Mouse (Mus musculus): ENCODE data around the gene Lypla2.

The Lypla2 gene

DNA sequence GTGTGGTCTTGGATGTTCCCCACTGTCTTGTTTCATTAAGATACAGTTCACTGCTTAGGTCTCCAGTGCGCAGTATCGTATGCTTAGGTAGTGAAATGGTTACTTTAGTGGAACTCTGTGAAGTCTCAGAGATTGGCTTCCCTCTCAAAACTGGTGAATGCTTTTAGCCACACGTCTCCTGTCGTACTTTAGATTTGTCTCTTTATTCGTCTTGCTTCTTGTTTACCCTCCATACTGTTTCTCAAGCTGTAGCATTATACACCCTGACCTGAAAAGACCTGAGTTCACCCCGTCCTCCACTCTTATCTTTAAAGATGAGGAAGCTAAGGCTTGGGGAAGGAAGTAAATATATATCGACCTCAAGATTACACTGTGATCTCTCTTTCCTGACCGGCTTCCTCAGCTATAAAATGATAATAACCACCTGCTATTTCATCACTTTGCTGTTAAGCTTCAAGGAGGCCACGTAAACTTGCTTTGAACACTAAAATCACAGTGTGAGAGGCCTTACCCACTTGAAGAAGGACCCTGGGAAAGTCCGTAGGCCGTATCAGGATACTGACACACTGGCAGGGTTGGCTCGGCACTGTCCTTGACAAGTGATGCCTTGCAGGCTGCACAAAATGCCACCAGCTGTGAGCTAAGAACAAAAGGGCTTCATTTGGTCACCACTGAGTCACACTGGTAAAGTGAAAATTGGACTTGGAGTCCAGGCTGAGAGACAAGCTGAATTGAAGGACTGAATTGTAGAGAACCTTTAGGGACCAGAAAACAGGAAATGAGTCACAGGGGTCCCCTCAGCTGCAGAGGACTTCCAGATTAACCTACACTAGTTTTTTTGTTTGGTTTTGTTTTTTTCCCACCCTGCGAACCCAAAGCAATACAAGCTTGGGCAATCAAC is 735 bp upstream of the Lypla2 start:
- no peak for DNase-seq (ENCODE audit: low spot score)

DNA sequence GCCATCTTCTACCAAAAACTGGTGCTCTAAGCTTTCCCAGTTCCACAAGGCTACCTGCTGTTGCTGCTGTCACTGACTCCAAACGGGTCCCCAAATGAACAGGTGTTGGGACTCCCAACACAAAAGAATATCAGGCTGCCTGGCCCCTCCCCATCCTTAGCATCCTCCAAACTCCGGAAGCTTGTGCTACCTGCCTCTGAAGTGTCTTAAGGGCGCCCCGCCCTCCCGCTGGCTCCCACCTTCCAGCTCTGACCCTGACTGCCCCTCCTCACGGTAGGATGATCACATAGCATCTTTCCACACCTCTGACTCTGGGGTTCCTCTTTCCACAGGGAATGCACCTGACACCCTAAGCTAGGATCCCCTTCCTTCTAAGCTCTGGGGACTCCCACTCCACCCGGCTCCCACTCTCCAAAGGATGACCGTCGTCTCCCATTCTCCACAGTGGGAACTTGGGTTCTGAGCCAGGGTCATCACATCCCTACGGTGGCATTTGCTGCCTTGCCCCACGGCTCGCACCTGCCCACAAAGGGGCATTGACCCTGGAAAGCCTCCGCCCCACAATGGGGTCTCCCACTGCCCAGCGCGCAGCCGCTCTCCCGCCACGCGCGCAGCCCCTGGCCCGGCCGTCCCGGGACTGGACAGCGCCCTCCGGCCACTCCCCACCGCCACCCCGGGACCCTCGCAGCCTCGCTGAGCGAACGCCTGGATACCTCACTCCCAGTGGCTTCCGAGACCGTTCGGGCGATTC is 446 bp downstream of the Lypla2 start:
- no peak for DNase-seq (ENCODE audit: low spot score)

GRCm38 (mm10) chr4:135970585-135970984 is 1.8 kb downstream of the Lypla2 start:
- no peak for DNase-seq (ENCODE audit: low spot score)

GRCm38 (mm10) chr4:135969070-135969750 is 3.2 kb downstream of the Lypla2 start:
- DNase-seq (ENCODE audit: low spot score): no peak

DNA sequence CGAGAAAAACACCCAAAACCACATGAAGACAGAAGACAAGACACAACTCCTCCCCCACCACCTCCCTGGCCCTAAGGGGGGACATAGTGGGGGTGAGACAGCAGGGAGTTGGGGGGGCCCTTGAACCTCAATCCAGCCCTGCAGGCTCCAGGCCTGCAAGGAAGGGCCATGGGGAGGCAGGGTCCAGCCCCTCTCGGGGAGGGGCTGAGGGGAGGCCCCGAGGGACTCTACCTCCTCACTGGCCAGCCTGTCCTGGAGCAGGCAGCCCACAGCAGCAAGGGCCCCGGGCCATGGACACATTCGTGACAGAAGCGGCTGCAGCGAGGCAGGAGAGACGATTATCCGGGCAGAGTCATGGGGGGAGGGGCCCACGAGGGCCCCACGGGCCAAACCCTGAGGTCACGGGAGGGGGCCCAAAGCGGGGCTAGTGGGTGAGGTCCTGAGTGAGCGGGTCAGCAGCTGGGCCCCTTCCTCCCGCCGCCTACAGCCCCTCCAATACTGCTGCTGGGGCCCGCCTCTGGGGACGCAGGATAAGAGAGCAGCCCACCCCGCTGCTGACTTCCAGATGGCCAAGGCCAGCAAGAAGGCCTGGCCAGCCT is 4.1 kb downstream of the Lypla2 start:
- DNase-seq (ENCODE audit: low spot score): no peak

DNA sequence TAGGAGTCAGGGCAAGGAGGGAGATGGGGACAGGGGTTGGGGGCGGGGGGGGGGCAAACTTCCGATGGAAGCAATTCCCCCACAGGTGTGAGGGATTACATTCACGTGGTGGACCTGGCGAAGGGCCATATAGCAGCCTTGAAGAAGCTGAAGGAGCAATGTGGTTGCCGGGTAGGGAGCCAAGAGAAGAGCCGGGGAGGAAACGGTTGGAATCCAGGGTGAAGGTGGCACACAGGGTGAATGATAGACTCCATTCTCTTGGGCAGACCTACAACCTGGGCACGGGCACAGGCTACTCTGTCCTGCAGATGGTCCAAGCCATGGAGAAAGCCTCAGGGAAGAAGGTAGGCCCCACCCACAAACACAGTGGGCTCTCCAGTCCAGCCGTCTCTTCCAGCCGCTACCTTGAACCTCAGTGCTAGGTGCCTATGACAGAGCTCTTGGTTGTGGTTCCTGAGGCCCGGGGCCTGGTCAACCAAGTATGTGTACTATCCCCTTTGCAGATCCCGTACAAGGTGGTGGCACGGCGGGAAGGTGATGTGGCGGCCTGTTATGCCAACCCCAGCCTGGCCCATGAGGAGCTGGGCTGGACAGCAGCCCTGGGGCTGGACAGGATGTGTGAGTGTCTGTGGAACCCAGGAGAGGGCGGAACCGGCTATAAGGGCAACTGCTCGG is 5.2 kb downstream of the Lypla2 start:
- DNase-seq (ENCODE audit: low spot score): no peak

DNA sequence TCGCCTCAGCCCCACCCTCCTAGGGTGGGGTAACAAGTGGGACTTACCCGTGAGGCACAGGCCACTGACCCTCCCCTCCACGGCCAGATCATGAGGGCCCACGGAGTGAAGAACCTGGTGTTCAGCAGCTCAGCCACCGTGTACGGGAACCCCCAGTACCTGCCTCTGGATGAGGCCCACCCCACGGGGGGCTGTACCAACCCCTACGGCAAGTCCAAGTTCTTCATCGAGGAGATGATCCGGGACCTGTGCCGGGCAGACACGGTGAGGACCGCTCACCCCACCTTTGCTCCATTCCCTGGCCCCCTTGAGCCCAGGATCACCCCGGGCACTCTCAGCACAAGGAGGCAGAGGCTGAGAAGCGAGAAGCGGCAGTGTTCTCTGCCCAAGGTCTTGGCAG is 6.1 kb downstream of the Lypla2 start:
- no peak for DNase-seq (ENCODE audit: low spot score)

GRCm38 (mm10) chr4:135965113-135965512 is 7.3 kb downstream of the Lypla2 start:
- DNase-seq (ENCODE audit: low spot score): no peak

DNA sequence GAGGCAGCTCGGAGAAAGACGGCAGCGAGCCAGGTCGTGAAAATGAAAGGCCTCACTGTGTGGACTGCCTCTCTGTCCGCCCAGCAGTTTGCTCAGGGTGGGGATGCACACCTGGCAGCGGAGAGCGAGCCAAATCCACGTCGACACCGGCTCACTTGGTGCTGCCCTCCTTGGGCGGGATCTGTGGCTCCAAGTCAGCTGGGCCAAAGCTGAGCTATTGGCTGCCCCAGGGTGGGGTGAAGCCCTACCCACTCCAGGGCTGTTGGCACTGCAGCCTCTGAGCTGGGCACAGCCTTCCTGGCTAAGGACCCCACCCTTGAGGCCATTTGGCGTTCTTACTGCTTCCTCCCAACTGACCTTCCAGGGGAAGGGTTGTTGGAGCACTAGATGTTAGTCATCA is 8.0 kb downstream of the Lypla2 start:
- peak; percentile 59 for DNase-seq (ENCODE audit: low spot score)

- DNase-seq (ENCODE audit: low spot score): peak; percentile 92
Observed at GRCm38 (mm10) chr4:135963457-135964193, 8.8 kb downstream of the Lypla2 start, which contains the start of gene Gale. TSS of gene Gale (plus strand) at chr4:135963727.

DNA sequence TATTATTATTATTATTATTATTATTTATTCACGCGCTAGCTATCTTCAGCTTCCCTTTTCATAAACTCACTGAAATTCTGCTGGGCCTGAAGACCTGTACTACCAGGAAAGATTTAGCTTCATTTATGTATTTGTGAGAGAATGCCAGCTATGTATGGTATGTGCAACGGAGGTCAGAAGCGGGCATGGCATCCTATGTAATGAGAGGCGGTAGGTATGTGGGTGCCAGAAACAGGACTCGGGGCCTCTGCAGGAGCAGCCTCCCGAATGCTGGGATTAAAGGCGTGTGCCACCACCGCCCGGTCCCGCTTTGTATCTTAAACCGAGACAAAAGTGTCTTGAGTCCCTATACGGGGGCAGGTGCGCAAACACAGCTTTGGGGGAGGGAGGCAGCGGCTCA is 9.5 kb downstream of the Lypla2 start:
- no peak for DNase-seq (ENCODE audit: low spot score)

DNA sequence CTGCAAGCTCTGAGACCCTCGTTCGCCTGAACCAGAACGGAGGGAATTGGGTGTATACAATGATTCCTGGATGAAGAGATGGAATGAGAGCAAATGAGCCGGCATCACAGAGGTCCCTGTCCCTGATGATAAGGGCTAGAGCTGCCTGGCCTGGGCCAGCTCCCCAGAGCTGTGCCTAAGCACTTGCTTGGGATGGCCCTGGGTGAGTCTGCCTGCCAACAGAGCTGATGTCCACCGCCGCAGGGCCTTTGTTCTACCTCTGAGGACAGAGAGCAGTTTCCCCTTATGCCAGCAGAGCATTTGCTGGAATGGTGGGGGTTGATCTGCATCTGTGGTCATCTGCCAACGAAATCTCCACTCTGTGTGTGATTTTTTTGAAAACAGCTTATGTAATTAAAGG is 10.2 kb downstream of the Lypla2 start:
- DNase-seq (ENCODE audit: low spot score): no peak

GRCm38 (mm10) chr4:135961709-135962108 is 10.7 kb downstream of the Lypla2 start:
- DNase-seq (ENCODE audit: low spot score): no peak

DNA sequence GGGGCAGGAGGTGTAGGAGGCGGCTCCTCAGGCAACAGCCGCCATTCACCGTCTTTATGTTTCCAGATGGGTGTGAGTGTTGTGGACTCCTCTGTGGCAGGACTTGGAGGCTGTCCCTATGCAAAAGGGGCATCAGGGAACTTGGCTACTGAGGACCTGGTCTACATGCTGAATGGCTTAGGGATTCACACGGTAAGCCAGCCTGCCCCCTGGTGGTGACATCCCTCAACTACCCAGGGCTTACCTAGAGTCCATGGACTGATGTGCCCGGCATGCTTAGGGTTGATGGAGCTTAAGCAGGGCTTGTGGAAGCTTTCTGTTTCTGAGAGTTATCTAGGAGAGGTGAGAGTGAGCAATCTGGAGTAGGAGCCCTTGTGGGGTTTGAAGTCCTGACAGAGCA is 11.7 kb downstream of the Lypla2 start:
- DNase-seq (ENCODE audit: low spot score): no peak

DNA sequence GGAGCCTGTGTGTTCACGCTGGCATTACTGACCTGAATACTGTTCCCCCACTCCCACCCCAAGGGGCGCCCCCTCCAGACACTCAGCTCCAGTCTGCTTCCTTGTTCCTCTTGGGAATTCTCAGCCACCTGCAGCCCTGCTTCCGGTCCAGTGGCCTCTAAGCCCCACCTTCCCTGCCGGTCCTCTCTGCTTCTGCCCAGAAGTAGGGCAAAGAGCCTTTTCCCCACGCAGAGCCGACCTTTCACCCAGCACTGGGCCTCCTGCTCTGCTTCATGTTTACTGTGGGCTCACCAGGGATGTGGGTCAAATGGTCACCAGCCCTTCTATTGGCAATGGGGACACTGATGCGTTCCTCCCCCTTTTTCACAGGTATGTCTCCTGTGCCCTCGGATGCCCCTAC is 14.1 kb downstream of the Lypla2 start:
- no peak for DNase-seq (ENCODE audit: low spot score)

GRCm38 (mm10) chr4:135955886-135956285 is 16.5 kb downstream of the Lypla2 start:
- no peak for DNase-seq (ENCODE audit: low spot score)

GRCm38 (mm10) chr4:135954241-135954640 is 18.2 kb downstream of the Lypla2 start:
- DNase-seq (ENCODE audit: low spot score): no peak

DNA sequence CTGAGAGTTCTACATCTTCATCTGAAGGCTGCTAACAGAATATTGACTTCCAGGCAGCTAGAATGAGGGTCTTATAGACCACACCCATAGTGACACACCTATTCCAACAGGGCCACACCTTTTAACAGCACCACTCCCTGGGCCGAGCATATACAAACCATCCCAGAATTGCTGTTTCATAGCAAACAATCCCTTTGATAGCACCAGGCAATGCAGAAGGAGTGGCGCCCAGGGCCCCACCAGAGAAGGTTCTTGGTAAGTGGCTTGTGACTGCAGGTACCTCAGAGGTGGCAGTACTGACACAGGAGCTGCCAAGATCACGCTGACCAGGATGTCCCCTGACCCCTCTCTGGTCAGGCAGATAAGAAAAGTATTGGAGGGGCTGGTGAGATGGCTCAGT is 19.2 kb downstream of the Lypla2 start:
- DNase-seq (ENCODE audit: low spot score): no peak

- DNase-seq (ENCODE audit: low spot score): no peak
Observed at GRCm38 (mm10) chr4:135951505-135951904, 20.9 kb downstream of the Lypla2 start.

DNA sequence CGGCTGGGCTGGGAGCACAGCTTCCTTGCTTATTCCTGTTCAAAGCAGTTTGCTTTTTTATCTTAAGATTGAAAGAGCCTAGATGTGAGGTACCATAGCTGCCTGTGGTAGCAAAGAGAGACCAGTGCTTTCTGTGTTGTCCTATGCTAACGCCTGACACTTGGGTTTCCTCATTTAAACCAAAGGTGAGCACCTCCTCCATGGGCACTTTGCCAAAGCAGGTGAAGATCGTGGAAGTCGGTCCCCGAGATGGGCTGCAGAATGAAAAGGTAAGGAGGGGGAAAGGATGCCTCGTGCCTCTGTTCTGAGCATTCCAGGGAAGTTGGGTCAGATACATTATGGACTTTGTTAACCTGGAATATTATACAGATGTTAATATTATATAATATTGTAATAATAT is 22.1 kb downstream of the Lypla2 start:
- DNase-seq (ENCODE audit: low spot score): no peak

- DNase-seq (ENCODE audit: low spot score): no peak
Observed at GRCm38 (mm10) chr4:135949911-135950310, 22.5 kb downstream of the Lypla2 start.
